Mouse (Mus musculus): ENCODE results near the gene Nrbf2.

Nrbf2 gene

GRCm38 (mm10) chr10:67295331-67295730, 10.2 kb upstream of the Nrbf2 start:
- DNase-seq (ENCODE audit: extremely low spot score): no peak

GRCm38 (mm10) chr10:67291087-67291486, 6.0 kb upstream of the Nrbf2 start:
- DNase-seq (ENCODE audit: extremely low spot score): no peak

GRCm38 (mm10) chr10:67290622-67291021, 5.5 kb upstream of the Nrbf2 start:
- DNase-seq (ENCODE audit: extremely low spot score): no peak

GRCm38 (mm10) chr10:67287877-67288276, 2.8 kb upstream of the Nrbf2 start:
- DNase-seq (ENCODE audit: extremely low spot score): no peak

GRCm38 (mm10) chr10:67284761-67285175, 337 bp downstream of the Nrbf2 start:
- no peak for DNase-seq (ENCODE audit: extremely low spot score)

GRCm38 (mm10) chr10:67284311-67284710, 794 bp downstream of the Nrbf2 start:
- DNase-seq (ENCODE audit: extremely low spot score): peak; percentile 37

- DNase-seq (ENCODE audit: extremely low spot score): no peak
These were observed 1.6 kb downstream of the Nrbf2 start for GRCm38 (mm10) chr10:67283516-67283915.

- DNase-seq (ENCODE audit: extremely low spot score): no peak
These were observed 2.6 kb downstream of the Nrbf2 start for GRCm38 (mm10) chr10:67282531-67282930.

GRCm38 (mm10) chr10:67281852-67282251, 3.3 kb downstream of the Nrbf2 start:
- no peak for DNase-seq (ENCODE audit: extremely low spot score)

GRCm38 (mm10) chr10:67275916-67276315, 9.2 kb downstream of the Nrbf2 start:
- DNase-seq (ENCODE audit: extremely low spot score): no peak

GRCm38 (mm10) chr10:67264852-67265251, 20.3 kb downstream of the Nrbf2 start:
- peak; percentile 35 for DNase-seq (ENCODE audit: extremely low spot score)

GRCm38 (mm10) chr10:67253115-67253514, 32.0 kb downstream of the Nrbf2 start:
- no peak for DNase-seq (ENCODE audit: extremely low spot score)

- DNase-seq (ENCODE audit: extremely low spot score): no peak
These were observed 32.8 kb downstream of the Nrbf2 start for GRCm38 (mm10) chr10:67252353-67252752.

- no peak for DNase-seq (ENCODE audit: extremely low spot score)
These were observed 34.3 kb downstream of the Nrbf2 start for GRCm38 (mm10) chr10:67250846-67251245.

- DNase-seq (ENCODE audit: extremely low spot score): no peak
These were observed 35.6 kb downstream of the Nrbf2 start for GRCm38 (mm10) chr10:67249486-67249885.

GRCm38 (mm10) chr10:67247145-67247544, 38.0 kb downstream of the Nrbf2 start:
- DNase-seq (ENCODE audit: extremely low spot score): peak; percentile 28

GRCm38 (mm10) chr10:67230439-67230838, 54.7 kb downstream of the Nrbf2 start:
- no peak for DNase-seq (ENCODE audit: extremely low spot score)

- DNase-seq (ENCODE audit: extremely low spot score): no peak
These were observed 58.6 kb downstream of the Nrbf2 start for GRCm38 (mm10) chr10:67226543-67226942.

GRCm38 (mm10) chr10:67226109-67226508, 59.0 kb downstream of the Nrbf2 start:
- no peak for DNase-seq (ENCODE audit: extremely low spot score)

GRCm38 (mm10) chr10:67225528-67225927, 59.6 kb downstream of the Nrbf2 start:
- no peak for DNase-seq (ENCODE audit: extremely low spot score)

- DNase-seq (ENCODE audit: extremely low spot score): no peak
These were observed 61.2 kb downstream of the Nrbf2 start for GRCm38 (mm10) chr10:67223942-67224341.

GRCm38 (mm10) chr10:67221284-67221683, 63.8 kb downstream of the Nrbf2 start:
- no peak for DNase-seq (ENCODE audit: extremely low spot score)

- no peak for DNase-seq (ENCODE audit: extremely low spot score)
These were observed 64.9 kb downstream of the Nrbf2 start for GRCm38 (mm10) chr10:67220251-67220650.

- DNase-seq (ENCODE audit: extremely low spot score): no peak
These were observed 66.1 kb downstream of the Nrbf2 start for GRCm38 (mm10) chr10:67218873-67219565.
